ENCODE assay signal across 22 mouse cellular contexts in genomic region chr1:43511667-43512066, GRCm38 (mm10).
DNase-seq lines count a peak whose midpoint lies in the region; ATAC-seq and TF ChIP-seq lines count a peak whose summit lies in the region.
"Had no signal": no experiment of that assay in that cellular context is flagged by ENCODE, and none has a peak within 500 bp of the region (broad histone marks: within the 10 kb centered on the region; RNA-seq: fewer than 3 reads in every experiment).

No protein-coding gene starts in this region.

- DNase-seq in cerebellum, adult 2 months = peak; percentile 69 to 77
- DNase-seq in cerebellum, postnatal 25 days = peak; percentile 77 to 79
- DNase-seq in lung, postnatal 25 days (ENCODE audit: low spot score) = no peak
- no peak for DNase-seq in Muller cell, postnatal 12 days (ENCODE audit: inconsistent ontology term)
- DNase-seq in lung, postnatal 0 days (ENCODE audit: low spot score) = no peak
- DNase-seq: adrenal gland, adult 2 months; gastrocnemius, postnatal 36 days; heart, postnatal 10 days; kidney, adult 11 months; layer of hippocampus, postnatal 36 days; liver, embryonic 13.5 days; lung, embryonic 14.5 days; right cerebral cortex, postnatal 25 days; thymus, adult 18-20 months had no signal

- H3K27ac ChIP-seq in hindbrain, embryonic 16.5 days (ENCODE audit: low read depth, low read length) = no peak overlapping the region
- H3K27ac ChIP-seq in hindbrain, embryonic 12.5 days = no peak overlapping the region
- no peak overlapping the region for H3K27ac ChIP-seq in cerebellum, adult 2 months (ENCODE audit: insufficient read depth, low read length)
- H3K27ac ChIP-seq in lung, postnatal 0 days (ENCODE audit: low read length) = no peak overlapping the region
- H3K27ac ChIP-seq: layer of hippocampus, adult 2 months; limb, embryonic 13.5 days; liver, embryonic 13.5 days; macrophage; midbrain, embryonic 12.5 days; stomach, embryonic 15.5 days had no signal

- H3K9ac ChIP-seq in hindbrain, embryonic 16.5 days (ENCODE audit: low read depth, low read length) = no peak overlapping the region
- H3K9ac ChIP-seq in hindbrain, embryonic 12.5 days = no peak overlapping the region
- H3K9ac ChIP-seq in lung, postnatal 0 days (replicated peaks; ENCODE audit: low read depth) = no peak overlapping the region
- H3K9ac ChIP-seq: limb, embryonic 13.5 days; liver, embryonic 13.5 days; lung, embryonic 14.5 days; midbrain, embryonic 12.5 days; stomach, embryonic 15.5 days had no signal

- no peak for TF ChIP-seq EP300 in lung, postnatal 0 days (IDR thresholded peaks at IDR 0.05)

- H3K4me2 ChIP-seq in hindbrain, embryonic 16.5 days (ENCODE audit: low read length) = no peak overlapping the region
- H3K4me2 ChIP-seq in hindbrain, embryonic 12.5 days (replicated peaks) = no peak overlapping the region
- H3K4me2 ChIP-seq in lung, postnatal 0 days (replicated peaks; ENCODE audit: low read depth, low read length) = no peak overlapping the region
- H3K4me2 ChIP-seq: heart, embryonic 11.5 days; limb, embryonic 13.5 days; liver, embryonic 13.5 days; lung, embryonic 14.5 days; midbrain, embryonic 12.5 days; stomach, embryonic 15.5 days had no signal

- no peaks in the 10 kb centered on the region for H3K4me1 ChIP-seq in hindbrain, embryonic 16.5 days (ENCODE audit: control insufficient read depth, insufficient read depth, low read depth, low read length)
- peaks cover 3% of the 10 kb centered on the region for H3K4me1 ChIP-seq in hindbrain, embryonic 12.5 days
- H3K4me1 ChIP-seq in cerebellum, adult 2 months (ENCODE audit: control insufficient read depth, insufficient read depth, low read length) = peaks cover 10% of the 10 kb centered on the region
- no peaks in the 10 kb centered on the region for H3K4me1 ChIP-seq in lung, postnatal 0 days (ENCODE audit: insufficient read depth, low read depth, low read length)
- H3K4me1 ChIP-seq: midbrain, embryonic 12.5 days; stomach, embryonic 15.5 days had no signal

- H3K9me3 ChIP-seq in hindbrain, embryonic 16.5 days (ENCODE audit: control insufficient read depth, low read length) = no peaks in the 10 kb centered on the region
- H3K9me3 ChIP-seq in hindbrain, embryonic 12.5 days (replicated peaks) = no peaks in the 10 kb centered on the region
- no peaks in the 10 kb centered on the region for H3K9me3 ChIP-seq in lung, postnatal 0 days (ENCODE audit: low read length)
- H3K9me3 ChIP-seq: limb, embryonic 13.5 days; liver, embryonic 13.5 days; stomach, embryonic 15.5 days had no signal

- 89% methylated on average over 8 of the region's 8 CpGs for WGBS in hindbrain, embryonic 16.5 days
- WGBS in hindbrain, embryonic 12.5 days = 84% methylated on average over 8 of the region's 8 CpGs
- WGBS in cerebellum, adult 2 months = 29% methylated on average over 8 of the region's 8 CpGs
- 88% methylated on average over 8 of the region's 8 CpGs for WGBS in lung, postnatal 0 days

- TF ChIP-seq CTCF in cerebellum, adult 2 months (IDR thresholded peaks at IDR 0.05; ENCODE audit: borderline replicate concordance, insufficient read depth, low read depth, low read length) = no peak
- no peak for TF ChIP-seq CTCF in lung, postnatal 0 days (IDR thresholded peaks at IDR 0.05)

- ATAC-seq in hindbrain, embryonic 16.5 days = peak; percentile 41; the same call in 1 of the 2 replicates
- no peak for ATAC-seq in hindbrain, embryonic 12.5 days (ENCODE audit: low FRiP score)
- ATAC-seq in lung, postnatal 0 days = no peak

- no peak overlapping the region for H3K4me3 ChIP-seq in hindbrain, embryonic 16.5 days (ENCODE audit: low read length)
- no peak overlapping the region for H3K4me3 ChIP-seq in hindbrain, embryonic 12.5 days
- H3K4me3 ChIP-seq in cerebellum, adult 2 months (replicated peaks; ENCODE audit: insufficient read depth, low read depth, low read length) = no peak overlapping the region
- H3K4me3 ChIP-seq in lung, postnatal 0 days (ENCODE audit: low read depth, low read length) = no peak overlapping the region
- H3K4me3 ChIP-seq: layer of hippocampus, adult 2 months; limb, embryonic 13.5 days; liver, embryonic 13.5 days; midbrain, embryonic 12.5 days; stomach, embryonic 15.5 days had no signal

- 0 out of 2 replicates have a peak, but pooled peaks cover 6% of the 10 kb centered on the region for H3K36me3 ChIP-seq in hindbrain, embryonic 16.5 days (ENCODE audit: control insufficient read depth, insufficient read depth, low read length)
- H3K36me3 ChIP-seq in hindbrain, embryonic 12.5 days = peaks cover 21% of the 10 kb centered on the region
- no peaks in the 10 kb centered on the region for H3K36me3 ChIP-seq in lung, postnatal 0 days (ENCODE audit: insufficient read depth, low read length)

- no peaks in the 10 kb centered on the region for H3K27me3 ChIP-seq in hindbrain, embryonic 16.5 days (replicated peaks; ENCODE audit: control insufficient read depth, insufficient read depth, low read length)
- no peaks in the 10 kb centered on the region for H3K27me3 ChIP-seq in hindbrain, embryonic 12.5 days
- H3K27me3 ChIP-seq in cerebellum, adult 2 months (ENCODE audit: control insufficient read depth, insufficient read depth, low read length) = no peaks in the 10 kb centered on the region
- no peaks in the 10 kb centered on the region for H3K27me3 ChIP-seq in lung, postnatal 0 days (replicated peaks; ENCODE audit: insufficient read depth, low read length)
- H3K27me3 ChIP-seq: limb, embryonic 13.5 days; liver, embryonic 13.5 days; midbrain, embryonic 12.5 days; stomach, embryonic 15.5 days had no signal

- TF ChIP-seq POLR2A in cerebellum, adult 2 months (IDR thresholded peaks at IDR 0.05; ENCODE audit: borderline replicate concordance, insufficient read depth, low read length) = no peak

Comparison
In these comparisons a context has a peak if more than half of its experiments do, and no peak if none do; other contexts are left out.
1. DNase-seq: peak in cerebellum, adult 2 months (2 of 2) and cerebellum, postnatal 25 days (2 of 2); none in lung, postnatal 25 days (single experiment), Muller cell, postnatal 12 days (single experiment) and lung, postnatal 0 days (single experiment).